Mouse (Mus musculus): Measurements from ENCODE around the gene Tent4b. TPM values are rescaled to one million over a fixed set of nuclear protein-coding genes. Genes with fewer than 3 reads are reported as not detected.

Tent4b gene
- total RNA-seq, 2 experiments from 2014 or later = 10.6 to 12.2 TPM

DNA sequence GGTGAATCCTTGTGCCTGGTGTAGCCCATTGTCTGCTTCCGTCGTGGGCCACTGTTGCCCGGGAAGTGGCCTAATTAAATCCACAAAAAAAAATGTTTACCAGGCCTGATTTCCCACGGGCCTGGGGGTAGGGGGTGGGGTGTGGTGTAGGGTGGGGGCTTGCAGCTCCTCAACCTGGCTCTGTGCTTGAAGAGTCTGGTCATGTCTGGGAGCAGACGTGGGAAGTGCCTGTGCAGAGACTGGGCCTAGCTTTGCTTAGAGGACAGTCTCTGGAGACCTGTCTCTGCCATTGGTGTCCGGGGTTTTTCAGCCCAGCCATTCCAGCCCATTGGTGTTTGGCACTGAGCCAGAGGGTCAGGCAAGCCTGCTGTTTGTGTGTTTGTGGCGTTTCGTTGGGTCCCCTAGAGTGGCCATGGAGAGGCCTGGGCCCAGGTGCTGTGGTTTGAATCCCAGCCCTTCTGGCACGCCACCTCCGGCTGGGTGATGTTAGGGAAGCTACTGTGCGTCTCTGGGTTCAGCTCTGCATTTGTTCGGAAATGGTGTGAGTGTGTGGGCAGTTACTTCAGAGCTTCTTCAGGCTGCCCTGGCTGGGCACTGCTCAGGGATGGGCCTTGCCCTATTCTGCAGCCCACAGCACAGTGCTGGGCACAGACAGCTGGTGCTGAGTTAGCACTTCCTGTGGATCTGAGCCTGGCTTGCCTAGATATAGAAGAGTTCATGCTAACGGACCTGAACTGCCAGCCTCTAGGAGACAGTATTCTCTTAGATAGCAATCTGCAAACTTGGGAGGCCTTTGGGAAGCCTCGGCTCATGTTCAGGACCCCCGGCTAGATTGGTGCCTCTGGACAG is 102.8 kb downstream of the Tent4b start:
- no peak for DNase-seq

DNA sequence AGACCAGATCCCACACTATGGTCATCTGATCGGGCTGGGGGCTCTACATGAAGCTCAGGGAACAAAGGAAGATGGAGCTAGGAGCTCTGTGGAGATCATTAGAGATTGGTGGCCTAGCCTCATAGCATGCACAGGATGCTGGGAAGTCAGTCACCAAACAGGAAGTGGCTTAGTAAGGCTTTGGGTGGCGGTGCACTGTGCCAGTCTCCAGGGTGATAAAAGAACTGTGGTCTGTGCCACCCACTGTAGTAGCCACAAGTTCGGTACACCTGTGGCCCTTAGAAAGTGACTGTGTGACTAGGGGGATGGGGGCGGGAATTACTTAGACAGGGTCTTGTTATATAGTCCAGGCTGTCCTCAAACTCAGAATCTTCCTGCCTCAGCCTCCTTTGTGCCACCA is 106.8 kb downstream of the Tent4b start:
- DNase-seq = no peak

DNA sequence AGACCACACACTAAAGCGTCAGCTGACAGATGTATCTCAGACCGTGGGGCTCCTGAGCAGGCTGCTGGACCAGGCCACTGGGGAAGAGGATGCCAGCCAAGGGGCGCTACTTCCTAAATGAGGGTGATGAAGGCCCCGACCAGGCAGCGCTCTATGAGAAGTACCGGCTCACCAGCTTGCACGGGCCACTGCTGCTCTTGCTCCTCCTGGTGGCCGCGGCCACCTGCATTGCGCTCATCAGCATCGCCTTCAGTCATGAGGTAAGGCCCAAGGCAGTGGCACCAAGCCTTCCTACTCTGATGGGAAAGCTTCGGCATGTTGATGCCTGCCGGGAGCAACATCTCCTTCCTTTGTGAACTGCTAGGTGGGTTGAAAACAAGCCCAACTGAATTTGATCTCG is 107.5 kb downstream of the Tent4b start:
- no peak for DNase-seq

DNA sequence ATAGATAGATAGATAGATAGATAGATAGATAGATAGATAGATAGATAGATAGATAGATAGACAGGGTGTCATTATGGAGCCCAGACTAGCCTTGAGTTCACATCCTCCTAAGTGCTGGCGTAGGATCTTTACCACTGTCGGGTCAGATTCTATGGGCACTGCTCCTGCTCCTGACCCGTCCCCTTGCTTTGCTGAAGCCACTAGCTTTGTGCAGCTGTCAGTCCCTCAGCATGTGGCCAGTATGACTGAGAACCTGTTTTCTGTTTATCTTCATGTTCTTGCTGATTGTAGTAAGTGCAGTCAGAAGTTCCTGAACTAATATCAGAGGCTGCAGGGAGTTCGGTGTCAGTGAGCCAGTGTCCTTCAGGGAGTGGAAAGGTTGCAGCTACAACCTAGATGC is 108.7 kb downstream of the Tent4b start:
- DNase-seq = no peak

Other genes with a start within 250 kb of the Tent4b start
- 10 to 100 TPM; 15.6 to 16.4 TPM for gene Zfp423, start 239.6 kb upstream of the Tent4b start, total RNA-seq (2021)
- 10 to 100 TPM; 29.0 to 30.0 TPM for gene Cnep1r1, start 80.4 kb upstream of the Tent4b start, total RNA-seq (2021)
- gene Heatr3, start 61.4 kb upstream of the Tent4b start, total RNA-seq (2021) = 10 to 100 TPM; 22.5 to 25.7 TPM
- 1 to 10 TPM; 6.7 to 7.9 TPM for gene Adcy7, start 73.2 kb downstream of the Tent4b start, total RNA-seq (2021)
- 10 to 100 TPM; 63.3 to 72.9 TPM for gene Brd7, start 163.0 kb downstream of the Tent4b start, total RNA-seq (2021)